Mouse (Mus musculus): ENCODE measurements around the gene Gnaq. TPM values are rescaled to one million over a fixed set of nuclear protein-coding genes. Genes with fewer than 3 reads are reported as not detected.

Gene Gnaq
- polyA plus RNA-seq, 1 experiment from 2014 or later = 7.0 TPM

GRCm38 (mm10) chr19:16189066-16189765 lies 56.6 kb downstream of the Gnaq start:
- DNase-seq (ENCODE audit: low spot score) = no peak

GRCm38 (mm10) chr19:16198162-16198561 lies 65.5 kb downstream of the Gnaq start:
- DNase-seq (ENCODE audit: low spot score) = no peak

DNA sequence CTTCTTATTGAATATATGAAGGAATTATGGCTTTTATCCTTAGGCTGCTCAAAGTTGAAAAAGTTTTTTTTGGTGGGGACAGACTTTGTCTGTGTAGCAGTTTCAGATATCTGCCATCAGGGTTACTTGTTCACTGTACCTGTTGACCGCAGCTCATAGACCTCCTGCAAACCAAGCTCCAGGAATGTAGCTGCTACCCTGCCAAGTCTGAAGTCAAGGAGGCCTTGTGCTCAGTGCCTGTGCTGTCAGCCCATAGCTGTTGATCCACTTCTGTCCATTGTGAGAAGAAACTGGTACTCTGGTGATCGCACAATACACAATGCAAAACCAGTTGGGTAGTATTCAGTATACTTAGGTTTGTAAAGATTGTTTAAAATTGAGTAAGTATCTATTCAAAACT lies 68.7 kb downstream of the Gnaq start:
- no peak for DNase-seq (ENCODE audit: low spot score)

- no peak for DNase-seq (ENCODE audit: low spot score)
Observed at GRCm38 (mm10) chr19:16204776-16205680, 72.4 kb downstream of the Gnaq start.

DNA sequence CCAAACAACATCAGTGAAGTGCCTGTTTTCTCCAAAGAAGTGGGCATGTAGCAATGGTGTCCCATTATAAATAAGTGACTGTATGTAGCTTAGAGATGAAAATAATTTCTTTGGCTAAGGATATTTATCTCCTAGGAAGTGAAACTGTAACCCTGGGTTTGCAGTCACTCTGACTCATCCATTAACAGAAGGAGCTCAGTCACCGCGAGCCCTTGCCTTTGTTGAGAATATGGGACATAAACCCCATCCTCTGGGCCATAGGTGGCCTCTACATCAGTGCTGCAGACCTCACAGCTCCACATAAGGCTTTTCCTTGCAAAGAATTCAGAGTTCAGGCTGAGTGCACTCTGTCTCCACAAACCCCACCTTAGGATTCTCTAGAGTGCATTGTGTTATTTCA lies 77.0 kb downstream of the Gnaq start:
- no peak for DNase-seq (ENCODE audit: low spot score)

- DNase-seq (ENCODE audit: low spot score) = no peak
Observed at GRCm38 (mm10) chr19:16214946-16215345, 82.3 kb downstream of the Gnaq start.

- no peak for DNase-seq (ENCODE audit: low spot score)
Observed at GRCm38 (mm10) chr19:16215430-16216016, 82.9 kb downstream of the Gnaq start.

- no peak for DNase-seq (ENCODE audit: low spot score)
Observed at GRCm38 (mm10) chr19:16219978-16220377, 87.3 kb downstream of the Gnaq start.

- DNase-seq (ENCODE audit: low spot score) = no peak
Observed at GRCm38 (mm10) chr19:16222526-16222925, 89.9 kb downstream of the Gnaq start.

DNA sequence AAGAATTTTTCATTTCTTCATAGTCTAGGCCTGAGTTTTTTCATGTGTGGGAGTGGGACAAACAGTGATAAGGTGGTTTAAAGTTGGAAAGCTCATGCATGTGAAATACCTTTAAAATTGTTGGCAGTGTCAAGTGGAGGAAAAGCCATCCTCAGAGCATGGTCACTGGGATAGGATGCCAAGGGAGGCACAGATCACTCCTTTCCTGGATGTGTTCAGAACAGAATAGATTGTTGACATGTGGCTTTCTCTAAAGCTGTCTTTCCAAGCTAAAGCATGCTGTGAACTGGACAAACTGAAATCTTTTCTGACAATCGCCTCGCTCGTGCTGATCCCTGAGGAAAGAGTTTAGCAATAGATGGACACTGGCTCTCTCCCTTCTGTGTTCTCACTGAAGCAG lies 90.5 kb downstream of the Gnaq start:
- DNase-seq (ENCODE audit: low spot score) = no peak

DNA sequence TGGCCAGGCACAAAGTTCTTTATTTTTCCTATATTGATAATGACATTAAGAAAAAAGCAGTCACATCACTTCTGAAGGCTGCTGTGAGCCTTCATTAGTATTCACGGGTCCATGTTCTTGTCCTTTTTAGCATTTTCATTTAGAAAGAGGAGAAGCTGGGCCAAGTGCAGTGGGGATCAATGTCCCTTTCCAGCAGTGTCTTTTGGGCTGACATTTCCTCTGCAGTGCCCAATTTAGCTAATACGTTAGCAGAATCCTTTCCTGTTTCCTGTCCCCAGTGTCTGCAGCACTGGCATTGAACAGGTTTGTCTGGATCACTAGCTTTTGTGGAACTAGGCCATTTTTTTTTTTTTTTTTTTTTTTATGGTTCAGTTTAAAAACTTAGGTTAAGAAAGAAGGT lies 92.2 kb downstream of the Gnaq start:
- DNase-seq (ENCODE audit: low spot score) = no peak

- DNase-seq (ENCODE audit: low spot score) = no peak
Observed at GRCm38 (mm10) chr19:16231584-16231983, 99.0 kb downstream of the Gnaq start.

GRCm38 (mm10) chr19:16235594-16235993 lies 103.0 kb downstream of the Gnaq start:
- DNase-seq (ENCODE audit: low spot score) = no peak

- DNase-seq (ENCODE audit: low spot score) = no peak
Observed at GRCm38 (mm10) chr19:16237034-16237433, 104.4 kb downstream of the Gnaq start.

DNA sequence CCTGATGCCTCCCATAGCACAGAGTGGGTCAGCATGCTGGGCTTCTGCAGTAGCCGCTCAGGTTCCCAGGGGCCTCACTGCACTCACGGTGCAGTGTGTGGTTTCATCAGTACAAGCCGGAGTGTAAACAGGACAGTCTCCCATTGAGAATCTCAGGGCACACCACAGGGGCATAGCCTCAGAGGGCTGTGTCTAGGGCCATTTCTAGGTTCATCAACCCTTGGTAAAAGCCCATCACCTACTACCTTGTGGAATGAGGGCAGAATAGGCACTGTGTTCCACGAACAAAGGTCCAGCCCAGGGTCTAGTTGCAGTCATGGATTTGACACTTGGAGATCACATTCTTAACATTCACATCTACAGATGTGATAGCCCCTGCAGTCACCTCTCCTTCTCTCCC lies 105.4 kb downstream of the Gnaq start:
- DNase-seq (ENCODE audit: low spot score) = no peak

- DNase-seq (ENCODE audit: low spot score) = no peak
Observed at GRCm38 (mm10) chr19:16238512-16238911, 105.9 kb downstream of the Gnaq start.

DNA sequence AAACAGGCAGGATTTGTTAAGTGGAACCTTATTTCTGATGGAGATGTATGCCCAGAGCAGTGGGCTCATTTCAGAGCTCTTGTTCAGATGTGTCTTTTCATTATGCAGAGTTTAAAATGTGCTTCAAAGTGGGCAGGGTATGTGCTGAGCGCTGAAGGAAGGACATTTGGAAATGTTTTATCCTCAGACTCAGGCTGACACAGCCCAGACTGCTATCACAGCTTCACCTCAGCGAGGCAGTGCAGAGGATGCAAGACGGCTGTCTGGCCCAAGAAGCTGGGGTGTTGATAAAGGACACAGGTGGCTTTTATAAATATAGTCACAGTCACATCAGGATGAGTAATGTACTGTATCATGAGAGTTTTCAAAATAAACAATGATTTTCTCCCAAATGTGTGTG lies 110.1 kb downstream of the Gnaq start:
- DNase-seq (ENCODE audit: low spot score) = no peak

DNA sequence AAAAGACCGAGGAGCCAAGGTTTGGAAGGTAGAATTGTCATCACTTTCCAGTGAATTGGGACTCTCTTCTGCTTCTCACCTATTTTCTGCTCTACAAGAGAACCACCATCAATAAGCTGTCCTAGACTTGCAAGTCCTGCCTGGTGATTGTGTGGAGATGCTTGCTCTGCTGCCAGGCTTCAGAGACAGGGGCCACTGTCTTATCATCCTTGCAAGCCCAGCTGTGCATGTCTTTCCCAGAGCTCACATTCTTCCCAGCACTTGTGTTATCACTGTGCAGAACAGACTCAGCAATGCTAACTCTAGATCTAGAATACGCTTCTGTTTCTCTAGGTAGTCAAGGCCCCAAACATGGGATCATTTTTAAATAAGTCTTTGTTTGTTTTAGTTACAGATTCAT lies 116.4 kb downstream of the Gnaq start:
- no peak for DNase-seq (ENCODE audit: low spot score)

DNA sequence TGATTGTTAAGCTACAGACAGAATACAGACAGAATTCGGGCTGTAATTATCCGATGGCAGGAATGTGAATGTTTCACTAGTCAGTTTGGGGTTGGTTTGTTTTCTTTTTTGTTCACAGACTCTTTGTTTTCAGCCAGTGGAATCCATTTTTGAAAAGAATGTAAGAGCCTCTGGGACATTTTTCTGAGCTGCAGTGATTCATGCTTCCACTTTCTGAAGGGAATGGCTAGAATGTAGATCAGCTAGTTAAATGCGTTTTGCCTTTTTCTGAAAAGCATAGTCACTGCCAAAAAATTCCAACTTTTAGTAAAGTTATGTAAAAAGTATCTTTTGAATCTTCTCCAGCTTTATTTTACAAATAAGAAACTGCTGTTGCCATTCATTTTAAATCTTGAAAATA lies 118.3 kb downstream of the Gnaq start:
- DNase-seq (ENCODE audit: low spot score) = no peak

DNA sequence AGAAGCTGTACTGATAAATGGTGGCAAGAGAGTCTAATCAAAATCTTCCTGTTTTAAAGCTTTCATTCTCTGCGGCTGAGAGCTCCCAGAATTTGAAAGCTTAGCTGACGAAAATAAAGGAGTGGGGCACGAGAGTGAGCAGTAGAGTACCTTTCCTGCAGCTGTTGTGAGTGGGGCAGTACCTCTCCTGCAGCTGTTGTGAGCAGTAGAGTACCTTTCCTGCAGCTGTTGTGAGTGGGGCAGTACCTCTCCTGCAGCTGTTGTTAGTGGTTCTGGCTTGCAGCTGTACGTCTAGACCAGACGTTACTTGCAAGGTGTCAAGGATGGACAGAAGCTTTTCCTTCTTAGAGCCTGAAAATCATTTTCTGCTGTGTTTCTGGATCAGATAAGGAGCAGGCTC lies 119.2 kb downstream of the Gnaq start:
- no peak for DNase-seq (ENCODE audit: low spot score)

- DNase-seq (ENCODE audit: low spot score) = no peak
Observed at GRCm38 (mm10) chr19:16252696-16253095, 120.1 kb downstream of the Gnaq start.

DNA sequence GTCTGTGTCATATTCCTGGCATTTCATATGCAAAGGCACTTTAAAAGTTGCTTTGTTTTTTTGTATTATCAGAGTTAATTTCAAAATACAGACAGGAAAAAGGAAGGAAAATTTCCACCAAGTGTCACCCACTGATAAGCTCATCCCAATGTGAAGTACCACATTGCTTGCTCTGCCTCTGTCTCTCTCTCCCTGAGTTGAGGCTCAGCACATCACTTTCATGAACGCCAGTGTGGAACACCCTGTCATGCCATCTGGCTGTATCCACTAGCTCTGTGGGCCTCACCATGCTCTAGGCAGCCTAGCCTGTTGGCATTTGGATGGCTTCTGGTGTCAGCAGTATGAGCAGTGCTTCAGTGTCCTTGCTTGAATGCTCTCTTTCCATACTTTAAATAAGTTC lies 122.2 kb downstream of the Gnaq start:
- DNase-seq (ENCODE audit: low spot score) = no peak

Measured in thymus, postnatal 0 days (tissue).